Mouse (Mus musculus): ENCODE results near the gene Grasp.
A peak's percentile ranks its signal among the peaks of the same experiment; 100 is the strongest.

The Grasp gene

DNA sequence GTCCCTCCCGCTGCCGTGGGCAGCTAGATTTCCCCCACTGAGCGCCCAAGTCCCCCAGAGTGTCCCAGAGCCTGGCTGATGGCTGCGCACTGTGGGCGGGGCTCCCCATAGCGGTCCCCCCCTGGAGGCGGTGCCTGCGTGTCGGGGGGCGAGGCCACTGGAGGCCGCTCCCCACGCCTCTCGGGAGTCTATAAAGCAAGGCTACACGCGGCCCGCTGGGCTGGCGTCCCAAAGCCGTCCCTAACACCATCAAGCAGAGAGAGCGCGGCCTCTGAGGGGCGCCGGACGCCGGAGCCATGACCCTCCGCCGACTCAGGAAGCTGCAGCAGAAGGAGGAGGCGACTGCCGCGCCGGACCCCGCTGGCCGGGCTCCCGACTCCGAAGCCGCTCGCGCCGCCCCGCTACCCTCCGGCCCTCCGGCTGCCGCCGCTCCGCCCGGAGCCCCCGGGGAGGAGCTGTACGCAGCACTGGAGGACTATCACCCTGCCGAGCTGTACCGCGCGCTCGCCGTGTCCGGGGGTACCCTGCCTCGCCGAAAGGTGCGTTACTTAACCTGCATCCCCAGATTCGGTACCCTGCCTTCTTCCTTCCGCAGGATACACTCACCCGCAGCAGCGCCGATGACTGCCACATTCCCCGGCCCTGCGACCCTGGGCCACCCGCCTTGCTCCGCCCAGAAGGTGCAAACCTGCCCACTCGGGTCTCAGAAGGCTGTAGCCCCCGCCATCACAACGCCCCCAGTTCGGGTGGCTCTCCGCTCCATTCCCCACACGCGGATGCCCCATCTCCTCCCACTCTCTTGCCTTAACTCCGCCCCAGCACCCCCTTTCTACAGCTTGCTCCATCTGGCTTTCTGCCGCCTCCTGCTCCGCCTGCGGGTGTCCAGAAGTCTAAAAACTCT, at the start of gene Grasp:
Grasp (plus strand) TSS at position 183 of the 901 bp plus-strand sequence.
- peak; percentile 70 for DNase-seq (ENCODE audit: low spot score)

DNA sequence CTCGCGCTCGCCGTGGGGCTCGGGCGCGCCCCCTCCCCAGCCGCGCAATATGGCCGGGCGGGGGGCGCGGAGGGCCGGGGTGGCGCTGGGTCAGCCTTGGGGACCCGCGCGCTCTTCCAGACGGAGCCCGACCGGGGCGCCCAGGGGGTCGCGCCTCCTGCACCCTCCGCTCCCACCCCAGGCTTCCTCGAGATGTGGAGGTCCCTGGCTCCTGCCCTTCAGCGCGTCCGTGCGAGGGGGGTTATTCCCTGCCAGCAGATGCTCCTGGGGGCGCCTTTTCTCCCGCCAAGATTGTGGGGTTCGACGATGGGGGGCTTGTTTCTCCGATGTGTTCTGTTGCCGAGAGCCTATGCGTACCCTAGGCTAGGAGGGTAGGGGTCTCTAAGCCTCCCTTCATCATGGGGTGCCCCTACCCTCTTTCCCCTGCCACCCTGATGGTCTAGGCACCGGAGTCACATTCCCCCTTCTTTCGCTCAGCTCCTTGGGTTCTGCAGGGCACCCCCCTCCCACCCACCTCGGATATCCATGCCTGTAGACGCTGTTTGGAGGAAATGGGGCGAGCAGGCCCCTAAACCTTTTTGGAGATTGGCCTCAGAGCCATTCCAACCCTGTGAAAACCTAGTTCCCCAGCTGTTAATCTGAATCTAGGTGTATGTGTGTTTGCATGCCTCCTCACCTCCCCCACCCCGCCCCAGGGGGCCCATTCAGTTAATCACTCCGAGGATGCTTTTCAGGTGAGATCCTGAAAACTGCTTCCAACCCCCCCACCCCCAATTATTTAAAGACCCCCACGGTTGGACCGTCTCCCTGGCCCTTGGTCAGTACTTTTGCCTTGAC, 49.5 kb upstream of the Grasp start:
- DNase-seq (ENCODE audit: low spot score): no peak

DNA sequence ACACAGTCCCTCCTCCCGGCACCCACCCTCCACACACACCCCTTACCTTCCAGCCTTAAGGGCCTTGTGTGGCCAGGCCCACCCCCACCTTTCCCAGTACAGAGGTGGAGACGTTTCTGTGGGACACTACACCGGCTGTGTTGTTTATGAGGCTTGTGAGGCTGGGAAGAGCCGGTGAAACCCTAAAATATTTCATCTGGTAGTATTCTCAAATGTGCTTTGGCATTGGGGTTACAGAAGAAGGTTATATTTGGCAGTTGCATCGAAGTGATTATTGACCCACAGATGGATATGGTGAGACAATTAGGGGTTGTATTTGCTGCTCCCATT, 48.9 kb upstream of the Grasp start:
- no peak for DNase-seq (ENCODE audit: low spot score)

DNA sequence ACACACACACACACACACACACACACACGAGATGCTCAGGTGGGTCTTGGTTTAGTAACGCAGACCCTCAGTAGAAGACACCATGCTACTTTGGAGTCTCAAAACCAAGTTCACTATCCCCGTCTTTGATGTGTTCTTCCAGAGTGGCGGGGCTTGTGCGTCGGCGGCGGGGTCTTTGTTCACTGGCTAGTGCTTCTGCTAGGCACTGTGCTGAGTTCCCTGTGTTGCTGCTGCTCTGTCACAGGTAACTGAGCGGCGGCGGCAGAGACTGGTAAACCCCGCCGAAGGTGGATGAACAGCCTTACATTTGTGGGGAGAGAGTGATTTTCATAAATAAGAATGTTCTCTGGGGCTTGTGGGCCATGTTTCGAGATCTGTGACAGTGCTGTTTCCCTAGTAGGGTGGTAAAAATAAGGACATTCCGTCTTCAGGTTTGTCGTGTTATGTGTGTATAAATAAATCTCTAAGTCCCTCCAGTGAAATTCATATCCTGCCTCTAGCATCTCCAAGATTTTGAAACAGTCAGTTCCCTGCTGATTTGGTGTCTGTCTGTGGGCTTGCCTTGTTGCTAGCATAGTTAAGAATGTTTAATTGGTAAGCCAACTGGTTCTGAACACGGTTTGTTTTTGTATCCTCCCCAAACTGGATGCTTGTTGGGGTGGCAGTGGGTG, 48.2 kb upstream of the Grasp start:
- no peak for DNase-seq (ENCODE audit: low spot score)

DNA sequence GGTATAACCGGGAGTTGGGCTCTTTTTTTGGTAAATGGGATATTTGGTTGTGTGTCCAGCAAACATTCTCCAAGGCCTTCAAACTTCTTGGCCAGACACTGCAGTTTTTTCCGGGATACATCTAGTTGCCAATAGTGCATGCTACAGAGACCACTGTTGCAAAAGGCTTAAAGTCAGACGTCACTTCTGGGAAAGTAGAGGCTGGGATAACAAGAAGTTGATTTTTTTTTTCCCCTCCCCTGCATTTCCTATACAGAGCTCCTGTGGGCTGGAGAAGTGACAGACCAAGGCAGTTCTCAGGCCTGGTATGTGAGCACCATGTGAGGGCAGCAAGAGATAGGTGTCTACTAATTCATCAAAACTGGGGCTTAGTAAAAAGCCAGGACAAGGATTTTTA, 47.7 kb upstream of the Grasp start:
- peak; percentile 73 for DNase-seq (ENCODE audit: low spot score)

DNA sequence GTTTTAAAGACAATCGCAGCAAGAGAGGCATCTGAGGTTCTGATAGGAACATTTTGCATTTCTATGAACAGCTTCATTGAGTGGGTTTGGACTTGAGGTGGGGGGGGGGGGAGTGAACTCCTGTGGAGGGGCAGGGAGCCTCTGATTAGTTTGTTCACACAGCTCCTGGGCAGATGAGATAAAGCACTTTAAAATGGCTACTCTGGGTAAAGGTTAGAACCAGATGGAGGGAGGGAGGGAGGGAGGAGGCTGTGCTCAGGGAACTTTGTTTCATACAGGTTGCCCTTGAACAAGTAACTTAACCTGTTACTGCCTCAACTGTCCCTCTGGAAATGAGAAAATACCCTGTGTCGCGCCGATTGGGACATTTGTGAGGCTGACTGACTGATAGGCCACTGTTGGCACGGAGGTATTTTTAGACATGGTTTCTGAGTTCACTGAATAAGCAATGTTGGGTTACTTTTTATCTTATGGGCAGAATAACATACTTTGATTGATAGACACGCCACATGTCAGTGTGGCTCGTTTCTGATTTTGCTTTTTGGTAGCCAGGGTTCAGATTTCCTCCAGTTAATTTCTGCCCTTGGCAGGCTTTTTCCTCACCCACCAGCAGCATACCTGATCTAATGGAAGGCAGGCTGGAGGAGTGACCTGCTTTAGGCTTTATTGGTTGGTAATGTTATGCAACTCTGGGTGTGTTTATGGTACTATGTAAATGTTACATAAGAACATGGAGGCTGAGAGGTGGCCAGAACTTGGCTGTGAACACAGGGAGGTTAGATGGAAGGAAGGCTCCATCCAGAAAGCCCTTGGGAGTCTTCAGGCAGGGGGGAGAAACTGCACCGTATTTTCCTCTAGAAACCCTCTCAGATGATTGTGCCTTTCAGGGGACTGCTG, 46.9 kb upstream of the Grasp start:
- no peak for DNase-seq (ENCODE audit: low spot score)

DNA sequence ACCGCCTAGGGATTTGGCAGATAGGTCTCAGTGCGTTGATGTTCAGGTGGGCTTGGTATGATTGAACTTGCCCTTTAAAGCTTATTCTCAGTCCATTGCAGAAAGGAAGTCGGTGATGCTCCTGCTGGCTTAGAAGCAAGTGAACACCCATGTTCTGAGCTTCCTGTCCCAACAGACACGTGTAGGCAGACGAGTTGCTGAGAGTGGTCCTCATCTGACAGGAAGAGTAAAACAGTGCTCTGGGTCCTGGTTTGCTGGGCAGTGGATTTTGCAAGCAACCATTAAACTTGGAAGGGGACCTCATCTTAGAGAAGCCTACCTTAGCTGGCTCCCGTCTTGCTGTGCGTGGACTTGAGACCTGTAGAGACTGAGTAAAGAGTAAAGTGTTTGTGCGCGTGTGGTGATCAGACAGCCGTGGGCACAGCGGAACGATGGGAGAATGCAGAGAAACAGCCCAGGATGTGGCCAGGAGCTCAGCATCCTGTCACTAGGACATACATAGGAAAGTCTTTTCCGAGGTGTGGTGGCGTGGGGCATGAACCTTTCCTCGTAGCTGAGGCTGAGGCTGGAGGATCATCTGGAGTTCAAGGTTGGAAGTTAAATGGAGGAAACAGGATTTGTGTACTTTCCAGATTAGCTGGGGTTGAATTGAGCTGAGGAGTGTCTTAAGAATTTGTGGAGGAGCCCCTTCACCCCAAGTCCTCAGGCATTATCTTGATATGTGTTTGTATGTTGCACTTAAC, 43.5 kb upstream of the Grasp start:
- no peak for DNase-seq (ENCODE audit: low spot score)

DNA sequence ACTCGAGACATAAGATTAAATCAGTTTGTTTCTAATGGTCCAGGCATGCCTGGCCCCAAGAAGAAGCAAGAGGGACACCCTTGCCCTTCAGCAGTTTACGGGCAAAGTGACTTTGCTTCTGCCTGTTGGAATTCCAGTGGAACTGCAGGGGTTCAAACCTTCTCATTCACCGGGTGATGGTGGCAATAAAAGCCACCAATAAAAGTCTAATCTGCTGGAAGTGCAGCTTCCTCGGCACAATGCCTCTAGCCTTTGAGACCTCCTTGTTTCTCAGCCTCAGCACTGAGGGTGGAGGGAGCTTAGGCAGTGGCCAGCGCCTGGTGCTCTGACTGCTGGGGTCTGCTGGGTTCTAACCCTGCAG, 42.9 kb upstream of the Grasp start:
- no peak for DNase-seq (ENCODE audit: low spot score)

DNA sequence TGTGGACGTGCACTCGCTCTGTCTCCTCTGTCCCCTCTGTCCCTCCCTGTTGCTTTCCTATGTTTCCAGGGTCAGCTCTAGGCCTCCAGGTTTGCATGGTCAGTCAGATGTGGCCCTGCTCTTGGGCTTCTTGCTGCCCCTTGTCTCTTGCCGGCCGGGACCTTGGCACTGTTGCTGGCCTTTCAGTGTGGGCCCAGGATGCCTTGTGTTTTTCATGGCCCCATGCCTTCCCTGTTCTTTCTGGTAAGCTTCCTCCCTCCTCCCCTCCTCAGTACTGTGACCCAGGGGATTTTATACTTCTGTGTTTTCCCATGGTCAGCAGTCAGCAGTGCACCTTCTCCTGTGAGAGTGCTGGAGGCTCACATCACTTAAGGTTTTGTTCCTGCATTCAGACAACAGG, 42.5 kb upstream of the Grasp start:
- DNase-seq (ENCODE audit: low spot score): peak; percentile 80

DNA sequence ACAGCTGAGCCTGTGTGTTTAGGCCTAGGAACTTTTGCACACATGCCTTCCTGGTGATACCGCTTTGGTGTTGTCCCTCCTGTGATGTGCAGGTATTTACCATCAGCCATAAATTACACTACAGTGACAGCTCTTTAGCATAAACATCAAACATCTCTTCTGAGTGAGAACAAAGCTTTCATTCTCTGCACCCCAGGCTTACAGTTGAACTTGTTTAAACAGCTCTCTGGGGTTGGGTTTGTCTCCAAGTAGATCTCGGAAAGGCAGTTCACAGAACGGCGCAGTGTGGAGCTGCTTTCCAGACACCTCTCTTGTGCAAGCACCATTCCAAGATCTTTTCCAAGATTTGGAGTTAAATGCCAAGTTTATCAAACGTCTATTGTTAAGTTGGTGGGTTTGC, 41.3 kb upstream of the Grasp start:
- DNase-seq (ENCODE audit: low spot score): peak; percentile 79

DNA sequence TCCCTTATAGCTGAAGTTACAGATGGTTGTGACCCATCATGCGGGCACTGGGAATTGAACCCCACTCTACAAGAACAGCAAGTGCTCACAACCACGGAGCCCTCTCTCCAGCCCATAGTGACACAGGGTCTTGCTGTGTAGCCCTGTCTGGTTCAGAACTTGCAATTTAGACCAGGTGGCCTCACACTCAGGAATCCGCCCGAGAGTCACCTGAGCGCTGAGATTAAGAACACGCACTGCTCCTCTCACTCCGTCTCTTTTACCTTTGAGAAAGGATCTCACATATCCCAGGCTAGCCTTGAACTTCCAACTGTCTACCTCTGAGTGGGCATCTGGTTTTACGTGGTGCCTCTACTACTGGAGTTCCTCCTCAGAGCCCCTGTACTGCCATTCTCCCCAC, 39.7 kb upstream of the Grasp start:
- no peak for DNase-seq (ENCODE audit: low spot score)

DNA sequence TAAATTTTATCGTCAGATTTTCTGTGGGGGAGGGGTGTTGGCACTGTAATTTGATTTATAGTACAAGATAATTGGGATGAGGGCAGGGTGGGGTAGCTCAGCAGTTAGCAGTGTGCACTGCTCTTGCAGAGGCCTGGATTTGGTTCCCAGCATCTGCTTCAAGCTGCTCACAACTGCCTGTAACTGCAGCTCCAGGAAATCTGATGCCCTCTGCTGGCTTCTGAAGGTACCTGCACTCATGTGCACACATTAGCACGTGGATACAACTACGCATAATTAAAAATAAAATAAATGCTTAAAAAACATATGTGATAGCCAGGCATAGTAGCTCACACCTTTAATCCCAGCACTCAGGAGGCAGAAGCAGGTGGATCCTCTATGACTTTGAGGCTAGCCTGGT, 38.4 kb upstream of the Grasp start:
- DNase-seq (ENCODE audit: low spot score): no peak

DNA sequence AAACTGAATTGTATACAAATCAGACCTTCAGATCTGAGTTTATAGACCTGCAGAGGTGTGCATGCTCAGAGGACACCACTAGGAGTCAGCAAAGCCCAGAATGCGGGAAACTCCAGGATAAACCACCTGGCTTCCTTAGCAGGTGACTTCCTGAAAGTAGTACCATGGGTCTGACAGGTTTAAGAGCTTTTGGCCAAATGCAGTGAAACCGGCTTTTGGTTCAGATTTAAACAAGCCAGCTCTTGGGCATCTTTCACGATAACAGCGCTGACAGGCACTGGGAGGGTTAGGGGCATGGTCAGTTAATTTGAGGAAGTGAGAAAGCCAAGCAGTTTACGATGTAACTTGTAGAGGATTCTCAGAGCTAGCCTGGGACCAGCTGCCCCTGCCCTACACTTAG, 36.1 kb upstream of the Grasp start:
- no peak for DNase-seq (ENCODE audit: low spot score)

DNA sequence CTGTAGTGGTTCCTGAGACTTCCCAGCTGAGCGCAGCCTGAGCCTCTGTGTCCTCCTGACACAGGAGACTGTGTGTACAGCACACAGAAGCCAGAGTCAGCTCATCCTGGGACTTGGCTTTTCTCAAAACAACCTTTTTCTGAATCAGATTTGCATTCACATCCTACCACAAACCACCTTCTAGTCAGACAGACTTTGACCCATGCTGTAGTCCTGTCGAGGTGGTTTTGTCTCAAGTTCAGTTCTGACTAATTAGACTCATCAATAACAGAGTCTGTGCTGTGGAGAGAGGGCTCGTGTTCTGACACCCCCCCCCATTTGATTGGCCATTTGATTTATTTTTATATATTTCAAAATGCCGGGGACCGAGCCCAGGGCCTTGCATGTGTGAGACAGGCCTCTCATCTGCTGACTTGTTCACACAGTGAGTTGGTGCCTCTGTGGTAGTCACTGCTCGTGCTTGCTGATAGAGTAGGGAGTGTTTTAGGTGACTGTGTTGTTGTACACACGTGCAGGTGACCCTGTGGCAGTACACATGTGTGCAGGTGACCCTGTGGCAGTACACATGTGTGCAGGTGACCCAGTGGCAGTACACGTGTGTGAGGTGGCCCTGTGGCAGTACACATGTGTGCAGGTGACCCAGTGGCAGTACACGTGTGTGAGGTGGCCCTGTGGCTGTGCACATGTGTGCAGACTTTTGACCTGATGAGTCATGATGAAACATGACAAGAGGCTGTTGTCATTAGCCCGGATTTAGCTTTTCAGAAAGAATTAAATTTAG, 33.8 kb upstream of the Grasp start:
- no peak for DNase-seq (ENCODE audit: low spot score)

DNA sequence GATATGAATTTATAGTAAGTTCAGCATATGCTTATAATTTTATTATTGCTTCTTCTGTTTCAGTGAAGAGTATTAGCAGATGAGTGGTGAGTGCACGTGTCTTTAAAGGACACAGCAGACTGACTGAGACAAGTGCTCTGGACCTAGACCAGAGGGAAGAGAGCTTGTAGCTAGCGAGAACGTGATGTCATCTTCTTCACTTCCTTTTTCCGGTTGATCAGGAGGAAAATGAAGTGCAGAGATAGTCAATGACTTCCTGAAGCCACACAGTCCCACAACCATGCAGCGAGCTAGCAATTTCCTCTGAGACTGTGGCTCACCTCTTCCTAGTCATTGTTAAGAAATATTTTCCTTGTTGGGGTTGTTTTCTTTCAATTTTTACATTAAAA, 33.2 kb upstream of the Grasp start:
- no peak for DNase-seq (ENCODE audit: low spot score)

DNA sequence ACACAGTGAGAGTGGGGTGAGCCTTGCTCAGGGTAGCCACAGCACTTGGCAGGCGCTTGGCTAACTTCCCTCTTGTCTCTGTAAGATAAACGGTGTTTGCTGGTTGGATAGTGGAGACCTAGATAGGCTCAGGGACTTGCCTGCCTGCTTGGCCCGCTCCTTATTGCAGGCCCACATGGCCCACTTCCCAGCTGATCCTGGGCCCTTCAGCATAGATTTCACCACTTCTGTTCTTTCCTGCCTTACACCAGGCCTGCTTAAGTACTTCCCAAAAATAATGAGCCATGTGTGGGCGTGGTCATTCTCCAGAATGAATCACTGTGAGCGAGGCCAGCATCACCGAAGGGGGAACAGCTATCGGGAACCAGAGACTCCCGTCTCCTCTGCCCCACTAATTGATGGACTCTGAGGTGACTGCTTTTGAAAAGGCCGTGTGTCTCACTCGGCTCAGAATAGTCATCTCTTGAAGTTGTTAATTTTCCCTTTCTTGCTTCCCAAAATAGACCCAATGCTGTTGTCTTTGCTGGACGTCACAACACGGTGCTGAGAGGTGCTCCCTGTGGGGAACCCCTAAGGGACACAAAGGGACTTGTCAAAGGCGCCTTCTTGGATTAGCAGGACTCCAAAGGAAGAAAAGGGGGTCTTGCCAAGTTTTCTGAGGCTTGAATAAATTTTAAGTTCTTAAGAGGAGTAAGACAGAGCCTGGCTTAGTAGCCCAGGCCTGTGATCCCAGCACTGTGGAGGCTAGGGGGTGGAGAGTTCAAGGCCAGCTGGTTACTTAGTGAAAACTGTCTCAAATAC, 32.3 kb upstream of the Grasp start:
- peak; percentile 96 for DNase-seq (ENCODE audit: low spot score)

DNA sequence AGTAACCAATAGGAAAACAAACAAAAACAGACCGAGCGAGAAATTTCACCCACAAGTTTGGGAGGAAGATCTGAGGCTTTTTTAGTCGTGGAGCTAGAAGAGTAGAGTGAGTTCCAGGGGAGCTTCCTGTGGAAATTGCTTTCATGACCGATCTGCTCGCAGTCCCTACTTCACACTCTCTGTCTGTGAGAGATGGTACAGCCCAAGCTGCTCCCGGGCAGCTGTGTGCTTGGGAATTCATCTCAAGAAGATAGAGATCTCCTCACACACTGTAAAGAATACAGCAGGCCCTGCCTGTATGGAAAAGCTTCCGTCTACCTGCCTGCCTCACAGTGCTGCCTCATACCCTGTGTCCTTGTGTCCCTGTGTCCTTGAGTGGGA, 31.7 kb upstream of the Grasp start:
- no peak for DNase-seq (ENCODE audit: low spot score)

DNA sequence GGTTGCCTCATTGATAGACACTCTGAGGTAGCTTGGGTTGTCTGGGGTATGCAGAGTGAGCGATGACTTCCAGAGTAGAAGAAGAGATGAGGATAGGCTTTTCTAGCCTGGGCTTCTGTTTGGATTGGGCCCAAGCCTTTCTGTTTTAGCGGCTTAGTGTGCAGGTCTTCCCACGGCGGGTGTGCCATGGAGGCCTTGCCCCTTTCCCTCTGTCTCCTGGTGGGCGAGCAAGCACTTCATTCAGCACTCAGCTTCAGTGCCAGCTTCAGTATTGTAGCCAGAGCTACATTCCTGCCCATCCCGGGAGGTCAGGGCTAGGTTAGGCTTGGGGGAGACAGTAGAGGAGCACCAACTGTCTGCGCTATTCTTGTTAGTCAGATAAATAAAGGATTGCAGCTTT, 31.3 kb upstream of the Grasp start:
- DNase-seq (ENCODE audit: low spot score): no peak

DNA sequence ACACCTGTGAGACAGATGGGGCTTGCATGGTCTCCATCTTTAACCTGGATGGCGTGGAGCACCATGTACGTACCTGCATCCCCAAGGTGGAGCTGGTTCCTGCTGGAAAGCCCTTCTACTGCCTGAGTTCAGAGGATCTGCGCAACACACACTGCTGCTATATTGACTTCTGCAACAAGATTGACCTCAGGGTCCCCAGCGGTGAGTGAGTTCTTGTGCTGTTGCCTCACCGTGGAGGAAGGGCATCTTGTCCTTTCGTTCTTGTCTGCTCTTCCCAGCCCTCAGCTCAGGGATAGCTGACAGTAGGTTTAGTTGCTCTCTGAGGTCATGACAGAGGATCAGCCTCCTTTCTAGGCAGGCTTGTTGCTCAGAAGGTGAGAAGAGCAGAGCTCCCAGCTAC, 30.0 kb upstream of the Grasp start:
- no peak for DNase-seq (ENCODE audit: low spot score)

All from adipocyte (in vitro differentiated cells).